Mouse (Mus musculus) lung, postnatal 0 days (tissue): ENCODE data around the gene Arhgap8.

ENCODE experiments used
- CTCF ChIP-seq: IDR thresholded peaks from 2 replicates; pipeline ENCODE4 v1.5.1; 2016; ENCODE audit warnings: antibody characterized with exemption, mild to moderate bottlenecking
- EP300 ChIP-seq: IDR thresholded peaks from 2 replicates; pipeline ENCODE4 v1.6.1; 2016; ENCODE audit warnings: antibody characterized with exemption, mild to moderate bottlenecking, control low read depth

DNA sequence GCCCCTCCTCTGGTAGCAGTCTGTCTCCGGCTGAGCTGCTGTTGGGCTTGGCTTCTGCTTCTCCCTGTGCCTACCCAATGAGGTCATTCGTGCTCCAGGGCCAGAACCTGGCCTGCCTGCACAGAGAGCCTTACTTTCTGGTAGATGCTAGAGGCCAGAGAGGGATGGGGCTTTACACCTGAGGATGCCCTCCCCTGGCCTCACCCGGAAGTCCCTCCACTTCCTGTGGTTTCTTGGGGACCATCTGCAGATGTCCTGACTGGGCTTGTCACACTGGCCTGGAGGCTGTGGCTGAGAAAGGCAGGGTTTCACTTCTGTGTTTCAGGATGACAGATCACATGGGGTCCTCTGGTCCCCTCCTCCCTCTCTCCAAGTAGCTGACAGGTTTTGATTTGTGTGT, 34.4 kb upstream of the Arhgap8 start:
- TF ChIP-seq CTCF (no peak), EP300 (no peak)
